Mouse (Mus musculus): ENCODE measurements around the gene Rnf10.

GRCm38 (mm10) chr5:115203735-115204561, 68.8 kb downstream of the Rnf10 start:
- TF ChIP-seq CTCF (IDR thresholded peaks at IDR 0.05; ENCODE audit: control insufficient read depth, insufficient read depth, insufficient read length) (no peak), MAX (IDR thresholded peaks at IDR 0.05) (no peak), MYOD1 (IDR thresholded peaks at IDR 0.05; ENCODE audit: control insufficient read depth, insufficient read length, low read depth) (no peak), CEBPB (IDR thresholded peaks at IDR 0.05; ENCODE audit: low read depth) (no peak), MYOG (IDR thresholded peaks at IDR 0.05; ENCODE audit: control insufficient read depth, extremely low read depth, insufficient read length) (no peak)

Data from C2C12 (cell line).